Mouse (Mus musculus): ENCODE data around the gene Lipm. TPM values are rescaled to one million over a fixed set of nuclear protein-coding genes. Genes with fewer than 3 reads are reported as not detected.

The Lipm gene
- polyA plus RNA-seq, 1 experiment from 2014 or later = not detected

DNA sequence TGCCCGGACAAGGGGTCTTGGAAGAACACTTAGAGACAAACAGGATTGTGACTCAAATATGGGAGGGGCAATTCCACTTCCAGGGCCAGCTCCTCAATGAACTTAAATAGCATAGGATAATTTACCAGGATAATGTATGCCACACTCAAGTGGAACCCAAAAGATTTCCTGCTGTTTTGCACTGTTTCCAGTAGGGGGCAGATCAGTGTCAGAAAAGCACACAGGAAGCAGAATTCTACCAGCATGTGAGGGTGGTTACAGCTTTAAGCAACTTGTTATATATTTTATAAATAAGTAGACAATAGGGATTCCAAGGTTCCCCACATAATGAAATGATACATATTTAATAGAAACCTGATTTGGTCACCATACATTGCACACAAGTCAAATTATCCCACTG, 51.2 kb downstream of the Lipm start:
- Histone ChIP-seq H3K27ac (ENCODE audit: low read length) (no peak overlapping the region), H3K4me1 (ENCODE audit: control insufficient read depth, insufficient read depth, low read length) (no peaks in the 10 kb centered on the region), H3K27me3 (ENCODE audit: control insufficient read depth, insufficient read depth, low read depth, low read length) (no peaks in the 10 kb centered on the region), H3K4me3 (ENCODE audit: low read depth, low read length) (no peak overlapping the region), H3K9me3 (replicated peaks; ENCODE audit: control insufficient read depth, low read length, poor library complexity, severe bottlenecking) (no peaks in the 10 kb centered on the region), H3K36me3 (ENCODE audit: control insufficient read depth, insufficient read depth, low read length) (no peaks in the 10 kb centered on the region), H3K9ac (ENCODE audit: low read depth, low read length) (no peak overlapping the region), H3K4me2 (ENCODE audit: low read length) (no peak overlapping the region)
- 96% methylated on average over 1 of the region's 1 CpGs for WGBS
- no peak for ATAC-seq

DNA sequence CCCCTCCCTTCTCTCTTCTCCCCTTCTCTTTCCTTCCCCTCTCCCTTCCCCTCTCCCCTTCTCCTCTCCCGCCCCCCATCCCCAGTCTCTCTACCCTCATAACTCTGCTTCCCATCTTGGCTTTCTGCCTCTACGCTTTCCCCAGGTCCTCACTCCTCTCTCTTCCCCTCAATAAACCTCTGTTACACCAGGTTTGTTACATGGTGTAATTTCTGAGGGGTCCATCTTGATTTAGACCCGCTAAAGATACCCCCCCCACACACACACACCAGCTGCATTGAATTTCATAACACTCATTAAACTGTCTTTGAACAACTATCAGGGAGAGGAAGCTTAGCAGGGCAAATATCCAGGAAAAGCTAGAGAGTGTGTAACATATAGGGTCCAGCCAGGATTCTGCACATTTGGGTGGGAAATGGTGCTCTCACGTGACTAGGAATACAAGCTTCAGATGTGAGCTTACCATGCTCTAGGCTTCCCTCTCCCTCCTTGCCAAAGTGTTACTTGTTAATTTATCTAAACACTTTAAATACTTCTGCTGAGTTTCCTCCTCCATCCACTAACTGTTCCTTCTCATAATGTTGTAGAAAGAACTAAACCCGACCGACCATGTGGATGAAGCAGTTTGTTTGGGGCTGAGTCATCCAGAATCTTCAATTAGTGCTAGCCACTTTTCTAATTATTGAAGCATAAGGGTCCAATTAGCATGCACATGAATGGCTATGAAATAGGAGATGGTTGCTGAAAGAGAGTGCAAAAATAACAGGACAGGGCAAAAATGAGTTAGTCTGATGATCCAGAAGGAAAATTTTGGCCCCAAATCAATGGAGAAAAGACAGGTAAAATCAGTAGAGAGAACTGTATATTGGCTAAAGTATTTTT, 52.8 kb downstream of the Lipm start:
- Histone ChIP-seq H3K27me3 (ENCODE audit: control insufficient read depth, insufficient read depth, low read depth, low read length) (no peaks in the 10 kb centered on the region), H3K9me3 (replicated peaks; ENCODE audit: control insufficient read depth, low read length, poor library complexity, severe bottlenecking) (no peaks in the 10 kb centered on the region), H3K4me3 (ENCODE audit: low read depth, low read length) (no peak overlapping the region), H3K36me3 (ENCODE audit: control insufficient read depth, insufficient read depth, low read length) (no peaks in the 10 kb centered on the region), H3K4me1 (ENCODE audit: control insufficient read depth, insufficient read depth, low read length) (no peaks in the 10 kb centered on the region), H3K4me2 (ENCODE audit: low read length) (no peak overlapping the region), H3K9ac (ENCODE audit: low read depth, low read length) (no peak overlapping the region), H3K27ac (ENCODE audit: low read length) (no peak overlapping the region)
- 82% methylated on average over 6 of the region's 6 CpGs for WGBS
- ATAC-seq = no peak

GRCm38 (mm10) chr19:34162693-34163092, 62.0 kb downstream of the Lipm start:
- no peaks in the 10 kb centered on the region for H3K9me3 ChIP-seq (replicated peaks; ENCODE audit: control insufficient read depth, low read length, poor library complexity, severe bottlenecking)
- no peak for ATAC-seq
- no peak overlapping the region for H3K27ac ChIP-seq (ENCODE audit: low read length)
- H3K27me3 ChIP-seq (ENCODE audit: control insufficient read depth, insufficient read depth, low read depth, low read length) = no peaks in the 10 kb centered on the region
- H3K4me3 ChIP-seq (ENCODE audit: low read depth, low read length) = no peak overlapping the region
- H3K4me2 ChIP-seq (ENCODE audit: low read length) = no peak overlapping the region
- no peaks in the 10 kb centered on the region for H3K36me3 ChIP-seq (ENCODE audit: control insufficient read depth, insufficient read depth, low read length)
- WGBS = 94% methylated on average over 5 of the region's 5 CpGs
- H3K9ac ChIP-seq (ENCODE audit: low read depth, low read length) = no peak overlapping the region
- no peaks in the 10 kb centered on the region for H3K4me1 ChIP-seq (ENCODE audit: control insufficient read depth, insufficient read depth, low read length)

- no peaks in the 10 kb centered on the region for H3K36me3 ChIP-seq (ENCODE audit: control insufficient read depth, insufficient read depth, low read length)
- no peak within 1 kb of the TSS for H3K4me2 ChIP-seq (ENCODE audit: low read length)
- no peak within 1 kb of the TSS for H3K27ac ChIP-seq (ENCODE audit: low read length)
- no peak for ATAC-seq
- H3K9me3 ChIP-seq (replicated peaks; ENCODE audit: control insufficient read depth, low read length, poor library complexity, severe bottlenecking) = no peaks in the 10 kb centered on the region
- no peaks in the 10 kb centered on the region for H3K4me1 ChIP-seq (ENCODE audit: control insufficient read depth, insufficient read depth, low read length)
- WGBS = 80% methylated on average over 5 of the region's 5 CpGs
- H3K4me3 ChIP-seq (ENCODE audit: low read depth, low read length) = no peak within 1 kb of the TSS
- no peak within 1 kb of the TSS for H3K9ac ChIP-seq (ENCODE audit: low read depth, low read length)
- no peaks in the 10 kb centered on the region for H3K27me3 ChIP-seq (ENCODE audit: control insufficient read depth, insufficient read depth, low read depth, low read length)
These were observed 65.2 kb downstream of the Lipm start, which contains the start of gene Ankrd22 for GRCm38 (mm10) chr19:34165891-34166290. Gene Ankrd22 (minus strand): TSS chr19:34166053.

DNA sequence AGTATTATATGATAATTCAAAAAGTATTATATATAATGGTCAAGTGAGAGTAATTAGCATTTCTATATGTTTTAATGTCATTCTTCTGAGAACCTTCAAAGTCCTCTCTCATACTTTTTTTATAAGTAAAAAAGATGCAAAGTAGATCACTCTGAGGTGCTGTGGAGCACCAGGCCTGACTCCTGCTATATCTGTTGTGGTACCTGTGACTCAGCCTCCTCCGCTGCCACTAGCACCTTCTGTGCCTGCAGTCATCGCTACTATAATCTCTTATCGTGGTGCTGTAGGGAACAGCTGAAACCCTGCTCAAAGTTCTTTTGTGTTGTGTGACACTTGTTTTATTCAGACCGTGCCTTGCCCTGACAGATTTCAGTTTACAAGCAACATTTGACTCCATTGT, 65.7 kb downstream of the Lipm start:
- Histone ChIP-seq H3K27me3 (ENCODE audit: control insufficient read depth, insufficient read depth, low read depth, low read length) (no peaks in the 10 kb centered on the region), H3K27ac (ENCODE audit: low read length) (no peak overlapping the region), H3K4me2 (ENCODE audit: low read length) (no peak overlapping the region), H3K4me1 (ENCODE audit: control insufficient read depth, insufficient read depth, low read length) (no peaks in the 10 kb centered on the region), H3K9me3 (replicated peaks; ENCODE audit: control insufficient read depth, low read length, poor library complexity, severe bottlenecking) (no peaks in the 10 kb centered on the region), H3K9ac (ENCODE audit: low read depth, low read length) (no peak overlapping the region), H3K4me3 (ENCODE audit: low read depth, low read length) (no peak overlapping the region), H3K36me3 (ENCODE audit: control insufficient read depth, insufficient read depth, low read length) (no peaks in the 10 kb centered on the region)
- 60% methylated on average over 4 of the region's 4 CpGs for WGBS
- no peak for ATAC-seq

DNA sequence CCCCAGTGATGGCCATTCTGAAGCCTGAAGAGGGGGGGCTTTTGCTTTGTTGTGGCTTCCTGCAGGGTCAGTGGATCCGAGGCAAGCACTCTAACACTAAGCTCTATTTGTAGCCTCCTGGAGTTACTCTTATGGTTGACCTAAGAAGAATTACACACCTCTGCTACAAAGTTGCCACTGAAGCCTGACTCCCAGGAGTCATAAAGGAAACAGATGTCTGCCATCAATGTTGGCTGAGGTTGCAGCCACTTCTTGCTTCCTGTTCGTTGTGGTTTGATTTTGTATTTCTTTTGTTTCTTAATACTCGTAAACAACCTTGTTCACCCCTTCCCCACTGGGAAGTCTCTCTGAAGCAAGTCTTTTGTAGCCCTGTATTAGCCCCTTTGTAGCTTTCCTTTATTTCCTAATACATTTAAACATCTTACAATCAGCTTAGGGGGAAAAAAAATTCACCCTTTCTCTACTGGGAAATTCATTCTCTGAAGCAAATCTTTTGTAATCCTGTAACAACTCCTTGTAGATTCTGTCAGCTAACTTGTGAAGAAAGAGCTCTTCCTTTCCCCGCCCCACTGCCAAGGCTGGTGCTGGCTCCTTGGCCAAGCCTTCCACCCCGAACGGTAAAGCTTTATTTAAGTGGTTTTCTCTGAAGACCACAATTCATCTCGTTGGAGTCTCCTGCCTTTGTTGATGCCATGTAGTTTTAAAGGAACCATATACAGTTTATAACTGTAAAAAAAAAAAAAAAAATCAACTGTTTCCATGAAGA, 67.3 kb downstream of the Lipm start:
- ATAC-seq = no peak
- Histone ChIP-seq H3K27me3 (ENCODE audit: control insufficient read depth, insufficient read depth, low read depth, low read length) (no peaks in the 10 kb centered on the region), H3K4me2 (ENCODE audit: low read length) (no peak overlapping the region), H3K27ac (ENCODE audit: low read length) (no peak overlapping the region), H3K4me3 (ENCODE audit: low read depth, low read length) (no peak overlapping the region), H3K36me3 (ENCODE audit: control insufficient read depth, insufficient read depth, low read length) (no peaks in the 10 kb centered on the region), H3K9me3 (replicated peaks; ENCODE audit: control insufficient read depth, low read length, poor library complexity, severe bottlenecking) (no peaks in the 10 kb centered on the region), H3K9ac (ENCODE audit: low read depth, low read length) (no peak overlapping the region), H3K4me1 (ENCODE audit: control insufficient read depth, insufficient read depth, low read length) (no peaks in the 10 kb centered on the region)
- 20% methylated on average over 7 of the region's 7 CpGs for WGBS

- ATAC-seq = no peak
- H3K27me3 ChIP-seq (ENCODE audit: control insufficient read depth, insufficient read depth, low read depth, low read length) = no peaks in the 10 kb centered on the region
- no peaks in the 10 kb centered on the region for H3K9me3 ChIP-seq (replicated peaks; ENCODE audit: control insufficient read depth, low read length, poor library complexity, severe bottlenecking)
- H3K27ac ChIP-seq (ENCODE audit: low read length) = no peak overlapping the region
- no peak overlapping the region for H3K4me2 ChIP-seq (ENCODE audit: low read length)
- H3K4me3 ChIP-seq (ENCODE audit: low read depth, low read length) = no peak overlapping the region
- H3K4me1 ChIP-seq (ENCODE audit: control insufficient read depth, insufficient read depth, low read length) = no peaks in the 10 kb centered on the region
- H3K36me3 ChIP-seq (ENCODE audit: control insufficient read depth, insufficient read depth, low read length) = no peaks in the 10 kb centered on the region
- no peak overlapping the region for H3K9ac ChIP-seq (ENCODE audit: low read depth, low read length)
These were observed 68.4 kb downstream of the Lipm start for GRCm38 (mm10) chr19:34169121-34169520.

- no peaks in the 10 kb centered on the region; the same call in 1 of the 2 replicates for H3K27me3 ChIP-seq (ENCODE audit: control insufficient read depth, insufficient read depth, low read depth, low read length)
- H3K36me3 ChIP-seq (ENCODE audit: control insufficient read depth, insufficient read depth, low read length) = no peaks in the 10 kb centered on the region
- H3K4me1 ChIP-seq (ENCODE audit: control insufficient read depth, insufficient read depth, low read length) = no peaks in the 10 kb centered on the region
- no peak overlapping the region for H3K4me3 ChIP-seq (ENCODE audit: low read depth, low read length)
- H3K9me3 ChIP-seq (replicated peaks; ENCODE audit: control insufficient read depth, low read length, poor library complexity, severe bottlenecking) = no peaks in the 10 kb centered on the region
- no peak overlapping the region for H3K4me2 ChIP-seq (ENCODE audit: low read length)
- no peak overlapping the region for H3K27ac ChIP-seq (ENCODE audit: low read length)
- ATAC-seq = no peak
- H3K9ac ChIP-seq (ENCODE audit: low read depth, low read length) = no peak overlapping the region
- 69% methylated on average over 3 of the region's 3 CpGs for whole genome bisulfite sequencing
These were observed 70.4 kb downstream of the Lipm start for GRCm38 (mm10) chr19:34171167-34171566.
